Mouse (Mus musculus): Measurements from ENCODE around the gene Col19a1. TPM values are rescaled to one million over a fixed set of nuclear protein-coding genes. Genes with fewer than 3 reads are reported as not detected.
A peak's percentile ranks its signal among the peaks of the same experiment; 100 is the strongest.

Col19a1 gene
- polyA plus RNA-seq, 1 experiment from 2014 or later, result 5.5 TPM

DNA sequence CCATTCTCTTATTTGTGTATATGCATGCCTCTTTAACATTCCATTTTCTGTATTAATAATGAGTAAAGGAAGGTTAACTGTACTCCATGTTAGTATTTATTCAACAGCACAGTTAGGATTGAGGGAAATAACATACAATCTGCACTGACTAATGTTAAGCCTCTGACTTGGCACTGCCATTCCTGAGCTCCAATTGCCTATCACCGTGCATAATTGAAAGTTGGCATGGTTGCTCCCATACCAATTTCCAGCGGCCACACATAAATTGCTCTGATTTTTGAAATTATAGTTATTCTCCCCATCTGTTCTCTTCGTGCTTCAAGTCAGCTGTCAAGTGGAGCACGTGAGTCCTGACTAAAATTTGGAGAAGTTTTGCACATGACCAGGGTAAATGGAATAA, 91.9 kb downstream of the Col19a1 start:
- H3K4me1 ChIP-seq (ENCODE audit: control insufficient read depth, insufficient read depth, low read length), result no peaks in the 10 kb centered on the region
- no peaks in the 10 kb centered on the region for H3K9me3 ChIP-seq (replicated peaks; ENCODE audit: control insufficient read depth, low read length)
- no peaks in the 10 kb centered on the region for H3K36me3 ChIP-seq (ENCODE audit: control insufficient read depth, insufficient read depth, low read length)
- 89% methylated on average over 4 of the region's 4 CpGs for WGBS
- no peak overlapping the region for H3K27ac ChIP-seq (ENCODE audit: low read length)
- no peak overlapping the region for H3K9ac ChIP-seq (ENCODE audit: low read length)
- H3K27me3 ChIP-seq (ENCODE audit: control insufficient read depth, insufficient read depth, low read length), result no peaks in the 10 kb centered on the region
- no peak overlapping the region for H3K4me3 ChIP-seq (replicated peaks; ENCODE audit: low read length)
- no peak overlapping the region for H3K4me2 ChIP-seq (ENCODE audit: low read depth, low read length)
- no peak for ATAC-seq (ENCODE audit: insufficient read depth, low FRiP score)

DNA sequence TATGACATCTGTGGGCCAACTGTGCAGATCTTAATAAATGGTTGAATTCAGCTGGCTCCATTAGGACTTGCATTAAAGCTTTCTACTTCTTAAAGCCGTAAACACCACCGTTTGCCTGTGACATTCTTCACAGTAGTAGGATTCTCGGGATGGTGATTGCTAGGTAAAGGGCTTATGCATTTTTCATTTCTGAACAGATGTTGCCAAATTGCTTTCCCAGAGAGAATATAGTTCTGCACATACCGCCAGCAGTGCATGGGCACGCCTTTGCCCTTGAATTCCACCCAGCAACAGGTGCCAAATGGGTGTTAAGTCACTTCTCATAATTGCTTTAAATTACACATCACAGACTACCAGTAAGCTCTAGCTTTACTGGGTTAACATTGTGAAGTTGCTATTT, 103.1 kb downstream of the Col19a1 start:
- Histone ChIP-seq H3K9ac (ENCODE audit: low read length) (no peak overlapping the region), H3K27me3 (ENCODE audit: control insufficient read depth, insufficient read depth, low read length) (no peaks in the 10 kb centered on the region), H3K4me1 (ENCODE audit: control insufficient read depth, insufficient read depth, low read length) (no peaks in the 10 kb centered on the region), H3K9me3 (replicated peaks; ENCODE audit: control insufficient read depth, low read length) (no peaks in the 10 kb centered on the region), H3K36me3 (ENCODE audit: control insufficient read depth, insufficient read depth, low read length) (no peaks in the 10 kb centered on the region), H3K27ac (ENCODE audit: low read length) (no peak overlapping the region), H3K4me2 (ENCODE audit: low read depth, low read length) (no peak overlapping the region), H3K4me3 (replicated peaks; ENCODE audit: low read length) (no peak overlapping the region)
- no peak for ATAC-seq (ENCODE audit: insufficient read depth, low FRiP score)
- 56% methylated on average over 5 of the region's 5 CpGs for WGBS

DNA sequence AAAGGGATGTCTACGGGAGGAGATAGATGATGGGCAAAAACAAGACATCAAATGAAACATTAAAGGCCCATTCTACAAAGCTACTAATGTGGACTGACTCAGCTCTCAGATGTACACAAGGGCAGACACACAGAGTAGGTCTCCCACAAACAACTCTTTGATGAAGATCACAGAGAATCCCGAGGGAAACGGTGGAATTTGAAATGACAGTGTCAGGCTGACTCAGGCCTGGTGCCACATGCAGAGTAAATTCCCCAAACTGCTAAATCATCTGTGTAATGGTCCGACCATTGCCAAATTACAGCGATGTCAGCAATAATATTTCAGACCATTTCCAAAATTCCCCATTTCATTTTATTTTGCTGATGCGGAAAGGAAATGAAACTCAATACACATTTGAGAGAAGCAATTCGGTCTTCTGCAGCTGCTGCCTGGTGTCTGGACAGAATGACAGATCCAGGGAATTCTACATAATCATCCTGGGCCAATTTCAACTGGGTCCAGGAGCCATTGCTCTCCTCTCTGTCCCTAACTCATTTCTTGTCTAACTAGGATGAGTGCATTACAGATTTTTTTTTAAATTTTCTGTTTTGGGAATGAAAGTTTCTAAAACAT, 116.1 kb downstream of the Col19a1 start:
- Histone ChIP-seq H3K36me3 (ENCODE audit: control insufficient read depth, insufficient read depth, low read length) (no peaks in the 10 kb centered on the region), H3K4me3 (replicated peaks; ENCODE audit: low read length) (no peak overlapping the region), H3K4me2 (ENCODE audit: low read depth, low read length) (no peak overlapping the region), H3K27me3 (ENCODE audit: control insufficient read depth, insufficient read depth, low read length) (no peaks in the 10 kb centered on the region), H3K4me1 (ENCODE audit: control insufficient read depth, insufficient read depth, low read length) (no peaks in the 10 kb centered on the region), H3K9me3 (replicated peaks; ENCODE audit: control insufficient read depth, low read length) (no peaks in the 10 kb centered on the region), H3K27ac (ENCODE audit: low read length) (no peak overlapping the region), H3K9ac (ENCODE audit: low read length) (no peak overlapping the region)
- no peak for ATAC-seq (ENCODE audit: insufficient read depth, low FRiP score)
- 67% methylated on average over 7 of the region's 7 CpGs for whole genome bisulfite sequencing

DNA sequence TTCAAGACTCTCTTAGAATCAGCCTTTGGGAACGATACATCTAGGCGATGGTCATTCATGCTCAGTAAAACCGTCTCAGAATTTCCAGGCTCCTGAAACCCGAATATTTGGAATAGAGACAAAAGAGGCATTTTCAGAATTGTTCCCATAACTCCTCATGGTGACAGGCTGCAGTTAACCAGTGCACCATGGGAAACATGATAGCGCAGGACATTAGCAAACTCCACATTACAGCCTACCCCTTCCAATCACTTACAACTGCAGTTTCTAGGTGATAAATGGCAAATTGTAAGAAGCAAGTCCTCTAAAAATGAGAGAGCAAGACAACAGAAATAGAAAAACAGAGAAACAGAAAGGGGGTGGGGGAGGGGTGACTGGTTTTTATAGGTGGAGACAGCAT, 116.6 kb downstream of the Col19a1 start:
- no peaks in the 10 kb centered on the region for H3K9me3 ChIP-seq (replicated peaks; ENCODE audit: control insufficient read depth, low read length)
- no peak overlapping the region for H3K4me2 ChIP-seq (ENCODE audit: low read depth, low read length)
- no peak overlapping the region for H3K4me3 ChIP-seq (replicated peaks; ENCODE audit: low read length)
- H3K27ac ChIP-seq (ENCODE audit: low read length), result no peak overlapping the region
- H3K27me3 ChIP-seq (ENCODE audit: control insufficient read depth, insufficient read depth, low read length), result no peaks in the 10 kb centered on the region
- no peak for ATAC-seq (ENCODE audit: insufficient read depth, low FRiP score)
- H3K9ac ChIP-seq (ENCODE audit: low read length), result no peak overlapping the region
- 76% methylated on average over 5 of the region's 5 CpGs for WGBS
- no peaks in the 10 kb centered on the region for H3K36me3 ChIP-seq (ENCODE audit: control insufficient read depth, insufficient read depth, low read length)
- no peaks in the 10 kb centered on the region for H3K4me1 ChIP-seq (ENCODE audit: control insufficient read depth, insufficient read depth, low read length)

DNA sequence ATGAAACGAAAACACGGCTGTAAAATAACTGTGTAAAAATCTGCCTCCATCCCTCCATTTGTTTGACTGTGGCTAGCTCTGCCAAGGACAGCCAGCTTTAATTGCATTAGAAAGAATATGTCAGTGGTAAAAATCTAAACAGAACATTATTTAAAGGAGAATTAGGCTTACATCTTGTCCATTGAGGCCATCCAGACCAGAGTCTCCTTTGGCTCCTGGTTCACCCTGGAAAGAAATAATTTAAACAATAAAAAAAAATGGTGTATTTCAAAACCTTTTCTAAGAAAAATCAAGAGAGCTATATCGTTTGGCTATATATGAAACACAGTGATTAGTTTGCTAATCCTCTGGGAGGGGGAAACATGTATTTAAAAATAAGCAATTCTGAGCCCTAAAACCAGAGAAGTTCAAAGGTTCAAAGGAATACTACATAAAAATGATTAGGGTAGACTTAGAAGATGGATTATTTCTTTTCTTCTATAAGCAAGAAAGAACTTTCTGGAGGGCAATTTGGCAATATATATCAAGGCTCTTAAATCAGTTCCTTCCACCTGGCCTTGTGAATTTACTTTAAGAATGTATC, 125.9 kb downstream of the Col19a1 start:
- Histone ChIP-seq H3K4me3 (replicated peaks; ENCODE audit: low read length) (no peak overlapping the region), H3K4me1 (ENCODE audit: control insufficient read depth, insufficient read depth, low read length) (no peaks in the 10 kb centered on the region), H3K4me2 (ENCODE audit: low read depth, low read length) (no peak overlapping the region), H3K27ac (ENCODE audit: low read length) (no peak overlapping the region), H3K9me3 (replicated peaks; ENCODE audit: control insufficient read depth, low read length) (no peaks in the 10 kb centered on the region), H3K9ac (ENCODE audit: low read length) (no peak overlapping the region), H3K27me3 (ENCODE audit: control insufficient read depth, insufficient read depth, low read length) (no peaks in the 10 kb centered on the region), H3K36me3 (ENCODE audit: control insufficient read depth, insufficient read depth, low read length) (no peaks in the 10 kb centered on the region)
- WGBS, result 24% methylated on average over 3 of the region's 3 CpGs
- ATAC-seq (ENCODE audit: insufficient read depth, low FRiP score), result peak; percentile 75

DNA sequence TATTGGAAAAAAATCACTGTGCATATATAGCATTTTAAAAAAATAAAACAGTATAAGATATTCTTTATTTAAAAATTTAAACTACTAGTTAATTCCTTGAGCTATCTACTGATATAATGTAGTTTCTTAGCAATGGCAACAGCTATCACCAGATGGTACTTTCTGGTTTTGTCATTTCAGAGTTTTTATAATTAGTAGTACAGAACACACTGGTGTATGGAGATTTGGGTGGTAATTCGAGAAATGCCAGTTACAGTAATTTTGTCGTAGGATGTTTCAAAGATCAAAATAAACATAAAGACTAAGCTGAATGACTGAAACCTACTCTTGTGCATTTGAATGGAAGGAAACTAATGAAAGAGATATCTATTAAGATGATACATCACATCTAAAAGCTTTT, 129.3 kb downstream of the Col19a1 start:
- H3K9ac ChIP-seq (ENCODE audit: low read length), result no peak overlapping the region
- H3K27ac ChIP-seq (ENCODE audit: low read length), result no peak overlapping the region
- no peak for ATAC-seq (ENCODE audit: insufficient read depth, low FRiP score)
- H3K4me2 ChIP-seq (ENCODE audit: low read depth, low read length), result no peak overlapping the region
- no peak overlapping the region for H3K4me3 ChIP-seq (replicated peaks; ENCODE audit: low read length)
- WGBS, result 74% methylated on average over 2 of the region's 2 CpGs
- H3K9me3 ChIP-seq (replicated peaks; ENCODE audit: control insufficient read depth, low read length), result no peaks in the 10 kb centered on the region
- H3K4me1 ChIP-seq (ENCODE audit: control insufficient read depth, insufficient read depth, low read length), result 0 out of 2 replicates have a peak, but pooled peaks cover 2% of the 10 kb centered on the region
- no peaks in the 10 kb centered on the region for H3K27me3 ChIP-seq (ENCODE audit: control insufficient read depth, insufficient read depth, low read length)
- H3K36me3 ChIP-seq (ENCODE audit: control insufficient read depth, insufficient read depth, low read length), result no peaks in the 10 kb centered on the region

DNA sequence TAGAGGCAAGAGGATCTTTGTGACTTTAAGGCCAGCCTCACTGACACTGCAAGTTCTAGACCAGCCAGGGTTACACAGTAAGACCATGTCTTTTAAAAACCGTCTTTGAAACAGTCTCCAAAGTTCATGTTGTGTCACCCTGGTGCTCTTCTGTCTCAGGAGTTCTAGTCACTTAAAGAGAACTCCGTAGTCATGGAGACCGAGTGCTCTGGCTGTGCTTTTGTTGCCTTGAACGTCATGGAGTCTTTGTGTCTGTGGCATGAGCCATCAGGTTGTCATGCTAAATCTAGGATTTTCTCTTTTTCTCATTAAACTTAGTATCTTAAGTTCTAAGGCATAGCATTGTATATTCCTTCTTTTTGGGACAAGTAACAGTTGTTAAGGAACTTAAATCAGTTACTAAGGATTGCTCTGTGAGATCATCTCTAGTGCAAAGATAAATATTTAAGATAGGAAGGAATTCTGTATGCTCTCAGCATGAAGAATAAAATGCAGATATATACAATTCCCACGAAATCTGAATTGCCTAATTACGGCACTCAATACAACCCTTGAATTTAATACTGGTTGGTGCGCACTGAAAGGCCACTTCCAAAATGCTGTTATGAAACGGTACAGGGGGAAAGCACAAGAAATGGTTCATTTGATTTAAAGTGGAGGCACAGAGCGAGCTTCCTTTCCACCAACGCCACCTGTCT, 134.6 kb downstream of the Col19a1 start:
- ATAC-seq (ENCODE audit: insufficient read depth, low FRiP score), result no peak
- Histone ChIP-seq H3K27me3 (ENCODE audit: control insufficient read depth, insufficient read depth, low read length) (no peaks in the 10 kb centered on the region), H3K4me1 (ENCODE audit: control insufficient read depth, insufficient read depth, low read length) (0 out of 2 replicates have a peak, but pooled peaks cover 3% of the 10 kb centered on the region), H3K9me3 (replicated peaks; ENCODE audit: control insufficient read depth, low read length) (no peaks in the 10 kb centered on the region), H3K9ac (ENCODE audit: low read length) (no peak overlapping the region), H3K27ac (ENCODE audit: low read length) (peak overlapping the region; percentile 19), H3K4me2 (ENCODE audit: low read depth, low read length) (no peak overlapping the region), H3K4me3 (replicated peaks; ENCODE audit: low read length) (no peak overlapping the region), H3K36me3 (ENCODE audit: control insufficient read depth, insufficient read depth, low read length) (no peaks in the 10 kb centered on the region)
- 49% methylated on average over 10 of the region's 10 CpGs for WGBS

DNA sequence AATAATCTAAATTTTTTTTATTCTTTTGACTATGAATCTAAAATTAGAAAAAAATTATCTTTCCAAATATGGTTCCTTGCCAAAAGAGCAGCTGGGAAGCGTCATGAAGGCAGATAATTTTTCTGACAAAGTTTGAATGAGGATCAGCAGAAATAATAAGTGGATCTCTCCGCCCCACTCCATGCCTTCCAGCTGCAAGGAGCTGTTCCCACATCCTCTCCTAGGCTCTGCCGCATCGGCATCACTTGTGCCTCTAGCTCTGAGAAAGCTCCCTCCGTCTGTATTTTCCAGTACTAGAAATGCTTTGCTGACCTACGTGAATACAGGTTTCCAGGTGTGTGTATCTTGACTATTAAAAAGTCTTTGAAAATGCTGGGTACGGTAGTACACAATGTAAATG, 135.1 kb downstream of the Col19a1 start:
- 50% methylated on average over 7 of the region's 7 CpGs for WGBS
- H3K4me1 ChIP-seq (ENCODE audit: control insufficient read depth, insufficient read depth, low read length), result 0 out of 2 replicates have a peak, but pooled peaks cover 3% of the 10 kb centered on the region
- H3K4me3 ChIP-seq (replicated peaks; ENCODE audit: low read length), result no peak overlapping the region
- no peaks in the 10 kb centered on the region for H3K27me3 ChIP-seq (ENCODE audit: control insufficient read depth, insufficient read depth, low read length)
- no peak overlapping the region for H3K4me2 ChIP-seq (ENCODE audit: low read depth, low read length)
- peak overlapping the region; percentile 10 for H3K27ac ChIP-seq (ENCODE audit: low read length)
- H3K9me3 ChIP-seq (replicated peaks; ENCODE audit: control insufficient read depth, low read length), result no peaks in the 10 kb centered on the region
- ATAC-seq (ENCODE audit: insufficient read depth, low FRiP score), result 0 out of 2 replicates have a peak, but pooled peaks have one; percentile 66
- no peaks in the 10 kb centered on the region for H3K36me3 ChIP-seq (ENCODE audit: control insufficient read depth, insufficient read depth, low read length)
- no peak overlapping the region for H3K9ac ChIP-seq (ENCODE audit: low read length)

DNA sequence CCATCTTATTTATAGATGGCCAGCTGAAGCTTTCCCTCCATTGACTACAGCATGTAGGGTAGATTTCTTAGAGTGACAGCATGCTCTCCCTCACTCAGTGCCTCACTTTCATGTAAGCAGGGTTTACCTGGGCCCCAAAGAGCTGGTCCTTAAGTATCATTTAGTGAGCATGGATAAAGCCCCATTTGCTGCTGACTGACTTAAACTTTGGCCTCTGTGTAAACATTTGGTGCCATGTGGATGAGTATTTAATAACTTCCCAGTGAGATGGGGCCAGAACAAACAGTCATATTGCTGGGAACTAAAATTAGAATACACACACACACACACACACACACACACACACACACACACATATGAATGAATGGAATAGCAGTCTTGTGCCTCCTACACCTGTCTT, 149.8 kb downstream of the Col19a1 start:
- H3K36me3 ChIP-seq (ENCODE audit: control insufficient read depth, insufficient read depth, low read length), result no peaks in the 10 kb centered on the region
- no peaks in the 10 kb centered on the region for H3K27me3 ChIP-seq (ENCODE audit: control insufficient read depth, insufficient read depth, low read length)
- H3K9ac ChIP-seq (ENCODE audit: low read length), result no peak overlapping the region
- ATAC-seq (ENCODE audit: insufficient read depth, low FRiP score), result no peak
- H3K4me2 ChIP-seq (ENCODE audit: low read depth, low read length), result no peak overlapping the region
- H3K4me1 ChIP-seq (ENCODE audit: control insufficient read depth, insufficient read depth, low read length), result no peaks in the 10 kb centered on the region
- no peak overlapping the region for H3K4me3 ChIP-seq (replicated peaks; ENCODE audit: low read length)
- H3K9me3 ChIP-seq (replicated peaks; ENCODE audit: control insufficient read depth, low read length), result no peaks in the 10 kb centered on the region
- H3K27ac ChIP-seq (ENCODE audit: low read length), result no peak overlapping the region

Data from stomach, embryonic 16.5 days (tissue).